Mouse (Mus musculus) liver, embryonic 12.5 days (tissue): ENCODE results near the gene Gsto2. TPM values are rescaled to one million over a fixed set of nuclear protein-coding genes. Genes with fewer than 3 reads are reported as not detected.

ENCODE experiments used
- ATAC-seq: fragments of 200-750 bp; cut with Nextera tagmentation; 2 replicates; pipeline ENCODE4 v1.8.0; 2017; ENCODE audit warnings: moderate number of reproducible peaks, mild to moderate bottlenecking, moderate library complexity
- H3K27ac ChIP-seq: fragments of 300-500 bp; sonication (generic); 2 replicates; pipeline ENCODE4 v1.5.1; 2016; ENCODE audit warnings: mild to moderate bottlenecking
- H3K27me3 ChIP-seq: fragments of 300-500 bp; sonication (generic); replicated peaks from 2 replicates; pipeline ENCODE4 v1.6.1; 2016; ENCODE audit warnings: mild to moderate bottlenecking, moderate library complexity
- H3K36me3 ChIP-seq: fragments of 300-500 bp; sonication (generic); 2 replicates; pipeline ENCODE4 v1.6.1; 2016; ENCODE audit warnings: mild to moderate bottlenecking, moderate library complexity
- H3K4me1 ChIP-seq: fragments of 300-500 bp; sonication (generic); 2 replicates; pipeline ENCODE4 v1.6.1; 2016
- H3K4me2 ChIP-seq: fragments of 300-500 bp; sonication (generic); 2 replicates; pipeline ENCODE4 v1.6.1; 2016; ENCODE audit warnings: mild to moderate bottlenecking, moderate library complexity
- H3K4me3 ChIP-seq: fragments of 300-500 bp; sonication (generic); 2 replicates; pipeline ENCODE4 v1.5.1; 2016; ENCODE audit warnings: mild to moderate bottlenecking, moderate library complexity
- H3K9ac ChIP-seq: fragments of 300-500 bp; sonication (generic); 2 replicates; pipeline ENCODE4 v1.6.1; 2016; ENCODE audit warnings: mild to moderate bottlenecking, moderate library complexity
- H3K9me3 ChIP-seq: fragments of 300-500 bp; sonication (generic); replicated peaks from 2 replicates; pipeline ENCODE4 v1.6.1; 2016; ENCODE audit warnings: mild to moderate bottlenecking, moderate library complexity
- WGBS: fragments of 180-500 bp; shearing (Covaris S2); methylation state at CpG from one replicate; pipeline ENCODE4 v1.1.7; 2016; ENCODE audit not compliant: insufficient replicate concordance; 5-methylcytosine and 5-hydroxymethylcytosine counted together
- microRNA-seq: library from miRNA; unstranded; fragments of <30 nt; microRNA quantifications from one replicate; pipeline ENCODE4, GENCODE M21; 2017
- polyA plus RNA-seq: library from polyadenylated mRNA; unstranded; fragments of >200 nt; fragmentation: Nextera tagmentation; extraction: Ambion mirVana; gene quantifications from 2 replicates; pipeline ENCODE4 v1.2.1, GENCODE M21; 2016

The Gsto2 gene
- polyA plus RNA-seq, 1 experiment from 2014 or later = 0.31 TPM

GRCm38 (mm10) chr19:47934146-47934545 lies 68.8 kb downstream of the Gsto2 start:
- H3K27ac ChIP-seq = no peak overlapping the region
- WGBS = 83% methylated on average over 8 of the region's 8 CpGs
- no peaks in the 10 kb centered on the region for H3K36me3 ChIP-seq
- H3K4me3 ChIP-seq = no peak overlapping the region
- no peaks in the 10 kb centered on the region; the same call in 1 of the 2 replicates for H3K4me1 ChIP-seq
- H3K9ac ChIP-seq = no peak overlapping the region
- no peak for ATAC-seq
- H3K4me2 ChIP-seq = no peak overlapping the region
- H3K9me3 ChIP-seq = no peaks in the 10 kb centered on the region
- H3K27me3 ChIP-seq = peaks cover 32% of the 10 kb centered on the region

- WGBS = 63% methylated on average over 16 of the region's 16 CpGs
- ATAC-seq = no peak
- Histone ChIP-seq H3K9ac (no peak overlapping the region), H3K4me1 (no peaks in the 10 kb centered on the region; the same call in 1 of the 2 replicates), H3K4me3 (no peak overlapping the region), H3K27me3 (peaks cover 37% of the 10 kb centered on the region), H3K36me3 (no peaks in the 10 kb centered on the region), H3K27ac (no peak overlapping the region), H3K9me3 (no peaks in the 10 kb centered on the region), H3K4me2 (no peak overlapping the region)
Observed at GRCm38 (mm10) chr19:47934636-47935238, 69.4 kb downstream of the Gsto2 start.

- Histone ChIP-seq H3K9me3 (no peaks in the 10 kb centered on the region), H3K27ac (no peak overlapping the region), H3K4me1 (no peaks in the 10 kb centered on the region; the same call in 1 of the 2 replicates), H3K36me3 (no peaks in the 10 kb centered on the region), H3K4me3 (no peak overlapping the region), H3K9ac (no peak overlapping the region), H3K4me2 (no peak overlapping the region), H3K27me3 (peaks cover 45% of the 10 kb centered on the region)
- no peak for ATAC-seq
- WGBS = 61% methylated on average over 6 of the region's 6 CpGs
Observed at GRCm38 (mm10) chr19:47935530-47935929, 70.2 kb downstream of the Gsto2 start.

Small RNA genes within 50 kb of the gene (microRNA-seq; reads per million reads assigned to microRNA genes)
- 1.4 reads per million for gene Gm22240

Other genes with a start within 250 kb of the Gsto2 start
- 0.28 and 0.37 TPM in 2 replicates for gene Col17a1, start 173.4 kb upstream of the Gsto2 start, polyA plus RNA-seq
- 126 and 129 TPM in 2 replicates for gene Sfr1, start 133.9 kb upstream of the Gsto2 start, polyA plus RNA-seq
- gene Gsto1, start 10.6 kb upstream of the Gsto2 start, polyA plus RNA-seq = 119 and 123 TPM in 2 replicates
- gene Cfap43, start 53.8 kb downstream of the Gsto2 start, polyA plus RNA-seq = 0.04 TPM in 1 of 2 replicates, not detected in the other
- gene Itprip, start 53.8 kb downstream of the Gsto2 start, polyA plus RNA-seq = 5.3 and 5.9 TPM in 2 replicates
- not detected in 2 replicates for gene Cfap58, start 72.1 kb downstream of the Gsto2 start, polyA plus RNA-seq